Mouse (Mus musculus): ENCODE results near the gene Pitpna. TPM values are rescaled to one million over a fixed set of nuclear protein-coding genes. Genes with fewer than 3 reads are reported as not detected.
A peak's percentile ranks its signal among the peaks of the same experiment; 100 is the strongest.

The Pitpna gene
- polyA plus RNA-seq, 1 experiment from 2014 or later = 90.2 TPM

DNA sequence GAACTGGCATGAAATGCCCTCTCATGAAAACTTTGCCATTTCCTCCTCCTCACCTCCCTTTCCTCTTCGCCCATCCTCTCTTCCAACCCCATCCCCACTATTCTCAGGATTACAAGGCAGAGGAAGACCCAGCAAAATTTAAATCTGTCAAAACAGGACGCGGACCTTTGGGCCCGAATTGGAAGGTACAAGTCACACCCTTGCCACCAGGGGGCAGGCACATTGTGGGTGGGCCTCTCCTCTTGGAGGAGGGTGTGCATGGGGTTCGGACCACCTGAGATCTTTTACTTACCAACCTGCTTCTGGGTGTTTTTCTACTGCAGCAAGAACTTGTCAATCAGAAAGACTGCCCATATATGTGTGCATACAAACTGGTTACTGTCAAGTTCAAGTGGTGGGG is 31.2 kb downstream of the Pitpna start:
- no peak overlapping the region for H3K4me2 ChIP-seq (ENCODE audit: low read length)
- no peaks in the 10 kb centered on the region for H3K27me3 ChIP-seq (replicated peaks; ENCODE audit: control insufficient read depth, insufficient read depth, low read length)
- no peak overlapping the region for H3K4me3 ChIP-seq (replicated peaks; ENCODE audit: low read length)
- peaks cover 18% of the 10 kb centered on the region for H3K36me3 ChIP-seq (ENCODE audit: control insufficient read depth, insufficient read depth)
- H3K27ac ChIP-seq (ENCODE audit: low read length) = no peak overlapping the region
- no peak overlapping the region for H3K9ac ChIP-seq (replicated peaks; ENCODE audit: low read depth, low read length)
- no peaks in the 10 kb centered on the region for H3K4me1 ChIP-seq (replicated peaks; ENCODE audit: control insufficient read depth, insufficient read depth, low read length)
- WGBS = 82% methylated on average over 5 of the region's 5 CpGs
- ATAC-seq = no peak
- no peaks in the 10 kb centered on the region for H3K9me3 ChIP-seq (ENCODE audit: control insufficient read depth, low read length)

DNA sequence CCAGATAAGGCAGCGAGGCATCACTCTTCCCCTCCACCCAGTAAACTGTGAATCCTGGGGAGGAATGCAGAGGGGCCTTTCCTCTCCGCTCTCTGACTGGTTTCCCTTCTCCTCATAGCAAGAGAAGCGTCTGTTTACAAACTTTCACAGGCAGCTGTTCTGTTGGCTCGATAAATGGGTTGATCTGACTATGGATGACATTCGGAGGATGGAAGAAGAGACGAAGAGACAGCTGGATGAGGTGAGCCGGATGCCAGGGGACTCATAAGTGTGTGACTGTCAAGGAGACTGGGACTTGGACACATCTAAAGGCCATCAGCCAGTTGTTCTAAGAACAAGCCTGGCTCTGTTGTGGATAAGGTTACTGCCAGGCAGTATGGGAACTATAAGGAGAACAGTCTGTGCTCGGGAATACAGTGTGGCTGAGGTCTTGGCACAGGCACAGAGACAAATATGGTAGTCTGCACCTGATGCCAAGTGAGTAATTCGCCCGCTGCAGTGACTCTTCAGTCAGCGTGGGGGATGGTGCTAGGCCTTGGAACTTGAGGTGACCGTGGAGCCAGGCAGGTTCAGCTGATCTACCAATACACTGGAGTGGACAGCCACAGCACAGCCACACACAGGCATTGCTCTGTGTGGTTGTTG is 32.4 kb downstream of the Pitpna start:
- Histone ChIP-seq H3K4me2 (ENCODE audit: low read length) (no peak overlapping the region), H3K36me3 (ENCODE audit: control insufficient read depth, insufficient read depth) (peaks cover 14% of the 10 kb centered on the region), H3K27ac (ENCODE audit: low read length) (no peak overlapping the region; the same call in 1 of the 2 replicates), H3K4me3 (replicated peaks; ENCODE audit: low read length) (no peak overlapping the region), H3K9me3 (ENCODE audit: control insufficient read depth, low read length) (no peaks in the 10 kb centered on the region), H3K4me1 (replicated peaks; ENCODE audit: control insufficient read depth, insufficient read depth, low read length) (no peaks in the 10 kb centered on the region), H3K9ac (replicated peaks; ENCODE audit: low read depth, low read length) (no peak overlapping the region), H3K27me3 (replicated peaks; ENCODE audit: control insufficient read depth, insufficient read depth, low read length) (no peaks in the 10 kb centered on the region)
- 72% methylated on average over 12 of the region's 12 CpGs for WGBS
- ATAC-seq = no peak

DNA sequence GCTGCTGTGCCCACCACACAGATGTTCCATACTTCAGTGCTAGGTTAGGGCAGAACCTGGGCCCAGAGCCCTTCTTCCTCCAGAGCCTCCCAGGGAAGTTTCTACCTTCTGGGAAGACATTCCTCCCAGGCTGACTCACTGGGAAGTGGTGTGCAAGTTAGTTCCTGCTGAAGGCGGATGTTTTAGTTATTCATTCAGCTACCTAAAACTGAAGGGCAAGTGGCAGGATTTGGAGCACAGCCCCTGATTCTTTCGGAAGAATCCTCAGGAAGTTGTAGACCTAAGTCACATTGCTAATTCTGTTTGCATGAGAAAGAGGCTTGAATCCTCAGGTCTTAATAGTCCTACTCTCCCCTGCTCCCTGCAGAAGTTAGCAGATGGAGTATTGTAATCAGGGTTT is 33.5 kb downstream of the Pitpna start:
- Histone ChIP-seq H3K4me2 (ENCODE audit: low read length) (no peak overlapping the region), H3K27me3 (replicated peaks; ENCODE audit: control insufficient read depth, insufficient read depth, low read length) (no peaks in the 10 kb centered on the region), H3K36me3 (ENCODE audit: control insufficient read depth, insufficient read depth) (peaks cover 17% of the 10 kb centered on the region), H3K27ac (ENCODE audit: low read length) (no peak overlapping the region), H3K9me3 (ENCODE audit: control insufficient read depth, low read length) (no peaks in the 10 kb centered on the region), H3K4me3 (replicated peaks; ENCODE audit: low read length) (no peak overlapping the region), H3K4me1 (replicated peaks; ENCODE audit: control insufficient read depth, insufficient read depth, low read length) (peaks cover 3% of the 10 kb centered on the region; the same call in 1 of the 2 replicates), H3K9ac (replicated peaks; ENCODE audit: low read depth, low read length) (no peak overlapping the region)
- ATAC-seq = no peak
- 89% methylated on average over 2 of the region's 2 CpGs for WGBS

DNA sequence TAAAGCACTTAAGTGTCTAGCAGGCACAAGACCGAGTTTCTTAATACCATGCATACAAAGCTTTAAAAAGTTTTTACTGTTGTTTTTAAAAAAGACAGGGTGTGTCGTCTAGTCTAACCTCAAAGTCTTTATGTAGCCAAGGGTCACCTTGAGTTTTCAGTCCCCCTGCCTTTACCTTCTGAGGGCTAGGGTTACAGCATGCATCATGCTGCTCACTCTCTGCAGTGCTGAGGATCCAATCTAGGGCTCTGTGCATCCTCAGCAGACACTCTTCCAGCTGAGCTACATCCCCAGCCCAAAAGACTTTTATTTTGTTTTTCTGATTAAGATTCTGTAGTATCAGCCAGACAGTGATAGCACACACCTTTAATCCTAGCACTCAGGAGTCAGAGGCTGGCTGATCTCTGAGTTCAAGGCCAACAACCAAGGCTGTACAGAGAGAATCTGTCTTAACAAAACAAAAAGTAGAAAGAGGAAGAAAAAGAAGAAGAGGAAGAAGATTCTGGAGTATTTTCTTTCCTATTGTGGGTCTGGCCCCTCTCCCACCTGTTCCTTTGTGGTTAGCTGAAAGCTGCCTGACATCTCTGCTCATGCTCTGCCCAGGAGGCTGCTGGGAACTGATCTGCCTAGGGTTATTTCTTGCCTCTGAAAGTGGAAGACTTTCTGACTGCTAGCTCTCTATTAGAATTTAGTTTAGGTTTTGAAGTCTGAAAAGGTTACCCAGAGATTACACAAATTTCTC is 34.9 kb downstream of the Pitpna start:
- Histone ChIP-seq H3K4me2 (ENCODE audit: low read length) (no peak overlapping the region), H3K9ac (replicated peaks; ENCODE audit: low read depth, low read length) (no peak overlapping the region), H3K4me3 (replicated peaks; ENCODE audit: low read length) (no peak overlapping the region), H3K4me1 (replicated peaks; ENCODE audit: control insufficient read depth, insufficient read depth, low read length) (peaks cover 3% of the 10 kb centered on the region; the same call in 1 of the 2 replicates), H3K36me3 (ENCODE audit: control insufficient read depth, insufficient read depth) (peaks cover 26% of the 10 kb centered on the region), H3K9me3 (ENCODE audit: control insufficient read depth, low read length) (no peaks in the 10 kb centered on the region), H3K27ac (ENCODE audit: low read length) (no peak overlapping the region), H3K27me3 (replicated peaks; ENCODE audit: control insufficient read depth, insufficient read depth, low read length) (no peaks in the 10 kb centered on the region)
- WGBS = 100% methylated on average over 2 of the region's 2 CpGs
- ATAC-seq = no peak

DNA sequence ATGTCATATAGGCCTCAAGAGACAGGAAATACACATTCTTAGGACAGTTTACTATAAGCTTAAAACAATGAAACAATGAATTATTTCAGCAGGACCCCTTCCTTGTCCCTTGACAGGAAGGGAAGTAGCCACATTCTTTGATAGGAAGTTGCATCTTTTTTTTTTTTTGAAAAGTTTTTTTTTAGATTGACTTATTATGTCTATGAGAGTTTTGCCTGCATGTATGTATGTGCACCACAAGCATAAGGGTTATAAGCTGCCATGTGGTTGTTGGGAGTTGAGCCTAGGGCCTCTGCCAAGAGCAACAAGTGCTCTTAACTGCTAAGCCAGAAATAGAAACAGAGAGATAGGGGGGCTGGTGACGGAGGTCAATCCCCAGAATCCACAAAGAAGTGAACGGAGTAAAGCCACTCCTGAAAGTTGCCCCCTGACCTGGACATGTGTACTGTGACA is 36.2 kb downstream of the Pitpna start:
- Histone ChIP-seq H3K9me3 (ENCODE audit: control insufficient read depth, low read length) (no peaks in the 10 kb centered on the region), H3K27ac (ENCODE audit: low read length) (no peak overlapping the region), H3K4me3 (replicated peaks; ENCODE audit: low read length) (no peak overlapping the region), H3K27me3 (replicated peaks; ENCODE audit: control insufficient read depth, insufficient read depth, low read length) (no peaks in the 10 kb centered on the region), H3K4me2 (ENCODE audit: low read length) (no peak overlapping the region), H3K4me1 (replicated peaks; ENCODE audit: control insufficient read depth, insufficient read depth, low read length) (peaks cover 3% of the 10 kb centered on the region; the same call in 1 of the 2 replicates), H3K9ac (replicated peaks; ENCODE audit: low read depth, low read length) (no peak overlapping the region), H3K36me3 (ENCODE audit: control insufficient read depth, insufficient read depth) (peaks cover 28% of the 10 kb centered on the region)
- ATAC-seq = no peak
- WGBS = 73% methylated on average over 2 of the region's 2 CpGs

DNA sequence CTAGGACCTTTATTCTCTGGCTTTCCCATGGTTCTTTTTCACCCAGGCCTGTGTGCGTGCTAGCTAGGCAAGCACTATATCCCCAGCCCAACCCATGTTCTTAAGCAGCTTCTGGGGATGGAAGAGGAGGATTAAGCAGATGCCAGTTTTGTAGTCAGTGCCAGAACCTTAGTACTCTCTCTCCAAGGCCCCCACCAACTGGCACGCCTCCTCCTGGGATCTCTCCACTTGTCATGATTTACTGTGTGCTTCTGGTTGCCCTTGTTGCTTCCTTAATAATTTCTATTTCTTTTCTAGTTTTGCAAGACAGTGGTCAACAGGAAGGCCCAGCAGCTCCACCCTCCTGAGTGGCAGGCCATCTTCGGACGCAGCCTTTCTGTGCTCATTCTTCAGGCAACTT is 37.9 kb downstream of the Pitpna start:
- H3K27me3 ChIP-seq (replicated peaks; ENCODE audit: control insufficient read depth, insufficient read depth, low read length) = no peaks in the 10 kb centered on the region
- no peak overlapping the region for H3K4me3 ChIP-seq (replicated peaks; ENCODE audit: low read length)
- H3K9ac ChIP-seq (replicated peaks; ENCODE audit: low read depth, low read length) = no peak overlapping the region
- WGBS = 81% methylated on average over 4 of the region's 4 CpGs
- H3K4me2 ChIP-seq (ENCODE audit: low read length) = no peak overlapping the region
- no peak overlapping the region for H3K27ac ChIP-seq (ENCODE audit: low read length)
- peaks cover 8% of the 10 kb centered on the region for H3K4me1 ChIP-seq (replicated peaks; ENCODE audit: control insufficient read depth, insufficient read depth, low read length)
- no peak for ATAC-seq
- peaks cover 22% of the 10 kb centered on the region for H3K36me3 ChIP-seq (ENCODE audit: control insufficient read depth, insufficient read depth)
- no peaks in the 10 kb centered on the region for H3K9me3 ChIP-seq (ENCODE audit: control insufficient read depth, low read length)

DNA sequence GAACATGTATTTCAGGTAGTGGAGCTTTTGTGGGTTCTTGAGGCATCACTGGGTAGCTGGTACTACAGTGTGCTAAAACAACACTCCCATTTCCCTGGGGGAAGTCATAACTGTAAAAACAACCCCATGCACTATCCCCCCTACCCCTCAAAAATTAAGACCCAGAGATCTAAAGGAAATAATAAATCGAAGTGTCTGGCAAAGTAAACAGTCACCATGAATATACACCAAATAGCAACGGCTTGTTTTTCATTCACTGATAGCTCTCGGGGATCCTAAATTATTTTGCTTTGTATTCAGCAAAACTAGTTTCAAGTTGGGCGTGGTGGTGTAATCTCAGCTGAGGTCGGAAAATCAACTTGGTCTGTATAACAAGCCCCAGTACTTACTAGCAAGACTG is 42.2 kb downstream of the Pitpna start:
- ATAC-seq = no peak
- Histone ChIP-seq H3K4me3 (replicated peaks; ENCODE audit: low read length) (peak overlapping the region; percentile 80), H3K27me3 (replicated peaks; ENCODE audit: control insufficient read depth, insufficient read depth, low read length) (no peaks in the 10 kb centered on the region), H3K4me1 (replicated peaks; ENCODE audit: control insufficient read depth, insufficient read depth, low read length) (peaks cover 20% of the 10 kb centered on the region), H3K4me2 (ENCODE audit: low read length) (peak overlapping the region; percentile 89), H3K36me3 (ENCODE audit: control insufficient read depth, insufficient read depth) (peaks cover 22% of the 10 kb centered on the region), H3K9ac (replicated peaks; ENCODE audit: low read depth, low read length) (peak overlapping the region; percentile 60), H3K27ac (ENCODE audit: low read length) (peak overlapping the region; percentile 61), H3K9me3 (ENCODE audit: control insufficient read depth, low read length) (no peaks in the 10 kb centered on the region)
- WGBS = 16% methylated on average over 5 of the region's 5 CpGs

DNA sequence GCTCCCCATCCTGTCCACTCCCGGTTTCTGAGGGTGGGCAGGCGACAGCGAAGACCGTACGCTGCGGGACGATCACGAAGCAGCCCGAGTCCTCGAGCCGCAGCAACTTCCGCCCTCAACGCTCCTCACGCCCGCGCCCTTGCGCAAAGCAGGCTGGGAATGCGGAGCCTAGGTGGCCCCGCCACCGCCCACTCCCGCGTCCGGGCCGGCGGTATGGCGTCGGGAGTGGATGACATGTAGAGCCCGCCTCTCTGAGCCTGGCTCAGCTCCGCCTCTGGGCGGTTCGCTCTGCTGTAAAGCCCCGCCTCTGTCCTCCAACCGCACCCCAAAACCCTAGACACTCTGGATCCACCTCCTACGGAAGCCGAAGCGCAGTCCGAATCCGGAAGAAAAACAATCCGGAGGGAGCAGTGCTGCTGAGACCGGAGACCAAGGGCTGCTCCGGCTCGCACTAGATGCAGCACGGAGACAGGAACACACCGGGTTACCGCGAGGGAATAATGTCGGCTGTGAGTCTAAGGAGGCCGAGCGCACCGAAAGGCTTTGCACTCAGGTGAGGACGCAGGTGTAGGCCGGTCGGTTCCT is 42.8 kb downstream of the Pitpna start, which contains the start of gene Inpp5k:
Inpp5k (plus strand) TSS at position 344 of the 585 bp plus-strand sequence.
- H3K27me3 ChIP-seq (replicated peaks; ENCODE audit: control insufficient read depth, insufficient read depth, low read length) = no peaks in the 10 kb centered on the region
- peak within 1 kb of the TSS; percentile 89 for H3K4me2 ChIP-seq (ENCODE audit: low read length)
- H3K4me3 ChIP-seq (replicated peaks; ENCODE audit: low read length) = peak within 1 kb of the TSS; percentile 80
- WGBS = under 1% methylated on average over 53 of the region's 53 CpGs
- H3K4me1 ChIP-seq (replicated peaks; ENCODE audit: control insufficient read depth, insufficient read depth, low read length) = peaks cover 20% of the 10 kb centered on the region
- no peaks in the 10 kb centered on the region for H3K9me3 ChIP-seq (ENCODE audit: control insufficient read depth, low read length)
- peaks cover 23% of the 10 kb centered on the region for H3K36me3 ChIP-seq (ENCODE audit: control insufficient read depth, insufficient read depth)
- H3K9ac ChIP-seq (replicated peaks; ENCODE audit: low read depth, low read length) = peak within 1 kb of the TSS; percentile 60
- peak; percentile 100 for ATAC-seq
- peak within 1 kb of the TSS; percentile 69 for H3K27ac ChIP-seq (ENCODE audit: low read length)

DNA sequence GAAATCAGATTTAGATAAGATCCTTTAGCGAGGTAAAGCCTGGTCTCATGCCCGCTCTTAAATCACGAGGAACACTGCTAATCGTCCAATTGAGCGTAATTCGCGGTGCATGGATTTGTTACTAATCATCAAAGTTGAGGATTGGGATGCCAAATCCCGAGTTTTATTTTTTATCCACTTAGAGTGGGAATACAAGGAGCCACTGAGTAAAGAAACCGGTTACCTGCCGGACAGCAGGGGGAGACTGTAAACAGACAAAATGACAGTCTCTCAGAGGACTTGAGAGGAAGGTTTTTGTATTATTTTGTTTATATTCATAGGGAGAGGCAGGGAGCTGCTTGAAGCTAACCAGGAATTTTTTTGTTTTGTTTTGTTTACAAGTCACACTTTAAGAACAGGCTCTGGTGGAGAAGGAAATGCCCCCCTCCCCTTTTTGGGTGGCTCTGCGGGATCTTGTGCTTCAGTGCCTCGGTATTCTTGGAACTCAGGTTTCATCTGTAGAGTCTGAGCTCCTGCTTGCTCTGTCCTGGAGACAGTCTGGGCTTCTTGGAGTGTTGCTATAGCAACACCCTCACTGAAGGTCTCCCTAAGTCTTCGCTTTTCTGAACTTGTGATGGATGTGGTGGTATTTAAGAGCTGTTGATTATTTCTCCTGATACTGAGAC is 43.8 kb downstream of the Pitpna start:
- Histone ChIP-seq H3K9me3 (ENCODE audit: control insufficient read depth, low read length) (no peaks in the 10 kb centered on the region), H3K9ac (replicated peaks; ENCODE audit: low read depth, low read length) (peak overlapping the region; percentile 60), H3K36me3 (ENCODE audit: control insufficient read depth, insufficient read depth) (peaks cover 18% of the 10 kb centered on the region), H3K4me2 (ENCODE audit: low read length) (peak overlapping the region; percentile 89), H3K27me3 (replicated peaks; ENCODE audit: control insufficient read depth, insufficient read depth, low read length) (no peaks in the 10 kb centered on the region), H3K27ac (ENCODE audit: low read length) (no peak overlapping the region), H3K4me3 (replicated peaks; ENCODE audit: low read length) (peak overlapping the region; percentile 80), H3K4me1 (replicated peaks; ENCODE audit: control insufficient read depth, insufficient read depth, low read length) (peaks cover 17% of the 10 kb centered on the region)
- 10% methylated on average over 13 of the region's 13 CpGs for WGBS
- no peak for ATAC-seq

Measured in forebrain, embryonic 16.5 days (tissue).